Mouse (Mus musculus) embryonic facial prominence, embryonic 15.5 days (tissue): ENCODE results near the gene Des. TPM values are rescaled to one million over a fixed set of nuclear protein-coding genes. Genes with fewer than 3 reads are reported as not detected.
A peak's percentile ranks its signal among the peaks of the same experiment; 100 is the strongest.

Source experiments
- ATAC-seq: fragments of 200-750 bp; cut with Nextera tagmentation; 2 replicates; pipeline ENCODE4 v1.8.0; 2017; ENCODE audit warnings: low read depth, moderate TSS enrichment; ENCODE audit not compliant: insufficient number of reproducible peaks, low FRiP score, low TSS enrichment
- H3K27ac ChIP-seq: fragments of 300-500 bp; sonication (generic); replicated peaks from 2 replicates; pipeline ENCODE4 v1.5.1; 2015; ENCODE audit warnings: mild to moderate bottlenecking, inconsistent platforms
- H3K27me3 ChIP-seq: fragments of 300-500 bp; sonication (generic); 2 replicates; pipeline ENCODE4 v1.6.1; 2015; ENCODE audit warnings: inconsistent platforms
- H3K36me3 ChIP-seq: fragments of 300-500 bp; sonication (generic); 2 replicates; pipeline ENCODE4 v1.6.1; 2015; ENCODE audit warnings: mild to moderate bottlenecking, inconsistent platforms
- H3K4me1 ChIP-seq: fragments of 300-500 bp; sonication (generic); 2 replicates; pipeline ENCODE4 v1.6.1; 2015; ENCODE audit warnings: inconsistent platforms
- H3K4me2 ChIP-seq: fragments of 300-500 bp; sonication (generic); replicated peaks from 2 replicates; pipeline ENCODE4 v1.6.1; 2015; ENCODE audit warnings: mild to moderate bottlenecking, inconsistent platforms
- H3K4me3 ChIP-seq: fragments of 300-500 bp; sonication (generic); replicated peaks from 2 replicates; pipeline ENCODE4 v1.5.1; 2015; ENCODE audit warnings: mild to moderate bottlenecking, inconsistent platforms
- H3K9ac ChIP-seq: fragments of 300-500 bp; sonication (generic); 2 replicates; pipeline ENCODE4 v1.6.1; 2015; ENCODE audit warnings: inconsistent platforms
- H3K9me3 ChIP-seq: fragments of 300-500 bp; sonication (generic); replicated peaks from 2 replicates; pipeline ENCODE4 v1.6.1; 2016; ENCODE audit warnings: inconsistent platforms
- WGBS: fragments of 180-500 bp; shearing (Covaris S2); methylation state at CpG from one replicate; pipeline ENCODE4 v1.1.7; 2015; 5-methylcytosine and 5-hydroxymethylcytosine counted together
- polyA plus RNA-seq: library from polyadenylated mRNA; unstranded; fragments of >200 nt; fragmentation: Nextera tagmentation; extraction: Ambion mirVana; gene quantifications from 2 replicates; pipeline ENCODE4 v1.2.1, GENCODE M21; 2015

The Des gene
- polyA plus RNA-seq, 1 experiment from 2014 or later, result 112 TPM

GRCm38 (mm10) chr1:75349275-75349674 is 10.9 kb upstream of the Des start:
- Histone ChIP-seq H3K27ac (no peak overlapping the region), H3K9ac (no peak overlapping the region), H3K36me3 (no peaks in the 10 kb centered on the region), H3K4me2 (no peak overlapping the region), H3K9me3 (no peaks in the 10 kb centered on the region), H3K4me3 (no peak overlapping the region), H3K27me3 (0 out of 2 replicates have a peak, but pooled peaks cover 2% of the 10 kb centered on the region), H3K4me1 (peaks cover 21% of the 10 kb centered on the region)
- no peak for ATAC-seq
- 26% methylated on average over 5 of the region's 5 CpGs for WGBS

- Histone ChIP-seq H3K27ac (no peak overlapping the region), H3K27me3 (peaks cover 35% of the 10 kb centered on the region), H3K4me1 (peaks cover 16% of the 10 kb centered on the region), H3K4me3 (no peak overlapping the region), H3K9ac (no peak overlapping the region), H3K36me3 (no peaks in the 10 kb centered on the region), H3K4me2 (no peak overlapping the region), H3K9me3 (no peaks in the 10 kb centered on the region)
- 61% methylated on average over 7 of the region's 7 CpGs for WGBS
- no peak for ATAC-seq
These were observed 2.9 kb upstream of the Des start for GRCm38 (mm10) chr1:75357261-75357660.

- Histone ChIP-seq H3K27me3 (peaks cover 35% of the 10 kb centered on the region), H3K9me3 (no peaks in the 10 kb centered on the region), H3K4me1 (peaks cover 16% of the 10 kb centered on the region), H3K4me2 (no peak overlapping the region), H3K4me3 (no peak overlapping the region), H3K36me3 (no peaks in the 10 kb centered on the region), H3K9ac (no peak overlapping the region), H3K27ac (no peak overlapping the region)
- ATAC-seq, result no peak
- 88% methylated on average over 4 of the region's 4 CpGs for WGBS
These were observed 2.1 kb upstream of the Des start for GRCm38 (mm10) chr1:75358009-75358408.

DNA sequence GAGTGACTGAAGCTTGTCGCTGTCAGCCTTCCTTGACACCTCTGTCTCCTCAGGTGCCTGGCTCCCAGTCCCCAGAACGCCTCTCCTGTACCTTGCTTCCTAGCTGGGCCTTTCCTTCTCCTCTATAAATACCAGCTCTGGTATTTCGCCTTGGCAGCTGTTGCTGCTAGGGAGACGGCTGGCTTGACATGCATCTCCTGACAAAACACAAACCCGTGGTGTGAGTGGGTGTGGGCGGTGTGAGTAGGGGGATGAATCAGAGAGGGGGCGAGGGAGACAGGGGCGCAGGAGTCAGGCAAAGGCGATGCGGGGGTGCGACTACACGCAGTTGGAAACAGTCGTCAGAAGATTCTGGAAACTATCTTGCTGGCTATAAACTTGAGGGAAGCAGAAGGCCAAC is 783 bp upstream of the Des start:
- H3K36me3 ChIP-seq, result no peaks in the 10 kb centered on the region
- peaks cover 40% of the 10 kb centered on the region for H3K27me3 ChIP-seq
- H3K27ac ChIP-seq, result no peak overlapping the region
- H3K4me1 ChIP-seq, result peaks cover 16% of the 10 kb centered on the region
- no peak overlapping the region for H3K9ac ChIP-seq
- no peak overlapping the region for H3K4me3 ChIP-seq
- 55% methylated on average over 13 of the region's 13 CpGs for WGBS
- no peak for ATAC-seq
- H3K4me2 ChIP-seq, result no peak overlapping the region
- no peaks in the 10 kb centered on the region for H3K9me3 ChIP-seq

- 57% methylated on average over 4 of the region's 4 CpGs for WGBS
- H3K9me3 ChIP-seq, result no peaks in the 10 kb centered on the region
- ATAC-seq, result no peak
- H3K36me3 ChIP-seq, result no peaks in the 10 kb centered on the region
- H3K9ac ChIP-seq, result no peak overlapping the region
- H3K4me1 ChIP-seq, result peaks cover 20% of the 10 kb centered on the region
- no peak overlapping the region for H3K27ac ChIP-seq
- peak overlapping the region; percentile 36 for H3K4me3 ChIP-seq
- H3K4me2 ChIP-seq, result peak overlapping the region; percentile 54
- peaks cover 40% of the 10 kb centered on the region for H3K27me3 ChIP-seq
These were observed 994 bp downstream of the Des start for GRCm38 (mm10) chr1:75361123-75361522.

DNA sequence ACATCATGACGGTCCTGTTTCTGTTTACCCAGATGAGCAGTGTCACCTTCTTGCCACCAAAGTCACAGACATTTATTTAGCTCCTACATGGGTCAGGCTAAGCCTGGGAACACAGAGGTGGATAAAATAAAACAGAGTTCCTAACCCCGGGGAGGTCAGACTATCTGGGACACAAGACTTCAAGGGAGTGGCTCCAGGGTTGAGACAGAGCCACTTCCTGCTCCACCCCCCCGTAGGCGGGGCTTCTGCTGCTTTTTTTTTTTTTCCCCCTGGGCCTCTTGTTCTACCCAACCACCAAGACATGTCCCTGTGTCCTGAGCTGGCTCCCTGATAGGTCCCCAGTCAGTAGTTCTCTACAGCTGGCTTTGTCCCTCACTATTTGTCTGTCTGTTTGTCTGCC is 1.6 kb downstream of the Des start:
- ATAC-seq, result no peak
- Histone ChIP-seq H3K4me1 (peaks cover 20% of the 10 kb centered on the region), H3K36me3 (no peaks in the 10 kb centered on the region), H3K9me3 (no peaks in the 10 kb centered on the region), H3K4me2 (no peak overlapping the region), H3K9ac (no peak overlapping the region), H3K27me3 (peaks cover 40% of the 10 kb centered on the region), H3K27ac (no peak overlapping the region), H3K4me3 (no peak overlapping the region)
- 36% methylated on average over 4 of the region's 4 CpGs for WGBS

DNA sequence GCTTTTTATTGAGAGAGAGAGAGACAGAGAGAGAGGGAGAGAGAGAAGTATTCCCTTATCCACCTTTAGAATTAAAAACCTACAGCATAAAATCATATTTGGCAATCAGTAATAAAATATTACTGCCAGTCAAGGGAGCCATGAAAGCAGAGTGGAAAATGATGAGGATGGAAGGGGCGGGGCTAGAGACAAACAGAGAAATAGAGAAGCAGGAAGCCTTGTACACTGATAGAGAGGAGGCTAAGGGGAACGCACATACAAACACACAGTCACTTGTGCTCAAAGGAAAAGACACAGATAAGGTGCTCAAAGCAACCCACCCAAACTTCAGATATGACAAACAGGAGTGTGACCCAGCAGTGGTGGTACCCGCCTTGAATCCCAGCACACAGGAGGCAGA is 3.7 kb downstream of the Des start:
- H3K4me3 ChIP-seq, result no peak overlapping the region
- no peaks in the 10 kb centered on the region for H3K36me3 ChIP-seq
- peaks cover 15% of the 10 kb centered on the region for H3K4me1 ChIP-seq
- no peak overlapping the region for H3K27ac ChIP-seq
- ATAC-seq, result no peak
- H3K9me3 ChIP-seq, result no peaks in the 10 kb centered on the region
- H3K4me2 ChIP-seq, result no peak overlapping the region
- whole genome bisulfite sequencing, result 86% methylated on average over 3 of the region's 3 CpGs
- H3K27me3 ChIP-seq, result peaks cover 35% of the 10 kb centered on the region
- H3K9ac ChIP-seq, result no peak overlapping the region

- no peaks in the 10 kb centered on the region for H3K9me3 ChIP-seq
- 63% methylated on average over 14 of the region's 14 CpGs for WGBS
- H3K4me3 ChIP-seq, result no peak overlapping the region
- no peaks in the 10 kb centered on the region for H3K36me3 ChIP-seq
- ATAC-seq, result no peak
- H3K4me1 ChIP-seq, result peaks cover 7% of the 10 kb centered on the region
- H3K9ac ChIP-seq, result no peak overlapping the region
- peaks cover 19% of the 10 kb centered on the region for H3K27me3 ChIP-seq
- no peak overlapping the region for H3K27ac ChIP-seq
- no peak overlapping the region for H3K4me2 ChIP-seq
These were observed 5.5 kb downstream of the Des start for GRCm38 (mm10) chr1:75365510-75366137.

DNA sequence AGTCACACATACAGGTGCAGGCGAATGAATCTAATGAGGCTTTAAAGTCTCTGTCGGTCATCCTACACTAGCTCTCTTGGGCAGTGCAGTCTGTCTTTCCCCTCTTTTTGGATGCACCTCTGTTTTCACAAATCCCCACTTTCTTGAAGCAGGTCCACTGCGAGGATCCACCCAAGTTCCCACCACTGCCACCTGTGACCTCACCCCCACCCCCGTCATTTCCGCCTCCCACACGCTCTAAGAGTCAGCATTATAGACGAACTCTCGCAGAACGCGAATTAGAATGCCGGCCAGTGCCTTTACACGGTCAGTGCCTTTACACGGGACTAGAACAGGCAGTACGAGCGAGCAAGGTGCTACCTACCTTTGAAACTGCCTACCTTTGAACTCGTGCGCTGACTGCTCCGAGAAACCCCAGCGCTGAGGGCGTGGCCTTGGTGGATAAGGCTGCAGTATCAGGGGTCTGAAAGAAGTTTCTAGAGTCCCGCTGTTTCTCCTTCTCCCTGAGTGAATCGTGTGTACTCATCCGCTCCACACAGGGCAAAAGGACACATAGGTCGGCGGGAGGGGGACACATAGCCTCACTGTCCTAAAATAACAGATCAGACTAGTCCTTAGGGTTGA is 9.3 kb downstream of the Des start:
- Histone ChIP-seq H3K9ac (no peak overlapping the region), H3K36me3 (no peaks in the 10 kb centered on the region), H3K4me1 (peaks cover 6% of the 10 kb centered on the region; the same call in 1 of the 2 replicates), H3K9me3 (no peaks in the 10 kb centered on the region), H3K27ac (no peak overlapping the region), H3K4me2 (no peak overlapping the region), H3K4me3 (no peak overlapping the region), H3K27me3 (no peaks in the 10 kb centered on the region)
- WGBS, result 49% methylated on average over 25 of the region's 25 CpGs
- no peak for ATAC-seq

DNA sequence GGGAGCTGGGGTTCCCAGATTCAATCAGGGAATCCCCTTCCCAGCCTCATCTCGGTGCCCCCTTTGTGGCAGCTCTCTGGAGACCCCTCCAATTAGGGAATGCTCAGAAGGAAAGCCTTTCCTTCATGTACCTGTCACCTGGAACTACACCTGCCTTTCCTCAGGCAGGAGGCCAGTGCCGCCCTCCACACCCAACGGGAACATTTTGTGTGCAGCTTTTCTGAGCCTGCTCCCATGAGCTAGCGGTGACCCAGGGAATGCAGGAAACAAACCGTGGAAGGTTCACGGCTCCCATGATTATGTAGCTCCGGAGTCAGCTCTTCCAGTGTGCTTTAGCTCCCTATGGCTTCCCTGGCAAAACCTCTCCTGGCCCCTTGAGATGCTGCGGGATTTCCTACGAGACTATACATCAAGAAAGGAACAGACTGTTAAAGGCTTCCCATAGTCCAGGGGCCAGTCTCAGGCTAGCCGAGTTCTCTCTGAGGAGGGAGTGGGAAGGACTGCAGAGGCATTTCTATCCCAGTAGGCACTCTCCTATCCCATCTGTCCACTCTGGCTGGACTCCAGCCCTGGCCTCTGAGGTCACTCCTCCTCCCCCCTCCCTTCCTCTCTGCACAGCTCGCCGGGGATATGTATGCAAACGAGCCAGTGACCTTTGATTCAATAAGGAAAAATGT is 10.0 kb downstream of the Des start:
- 46% methylated on average over 13 of the region's 13 CpGs for WGBS
- Histone ChIP-seq H3K27ac (no peak overlapping the region), H3K4me2 (no peak overlapping the region), H3K9me3 (no peaks in the 10 kb centered on the region), H3K9ac (no peak overlapping the region), H3K4me1 (peaks cover 13% of the 10 kb centered on the region), H3K27me3 (no peaks in the 10 kb centered on the region), H3K36me3 (no peaks in the 10 kb centered on the region), H3K4me3 (no peak overlapping the region)
- no peak for ATAC-seq

- no peak for ATAC-seq
These were observed 11.4 kb downstream of the Des start for GRCm38 (mm10) chr1:75371317-75372095.

More at GRCm38 (mm10) chr1:75371317-75372095, 11.4 kb downstream of the Des start:
- Histone ChIP-seq H3K4me3 (no peak overlapping the region), H3K27ac (no peak overlapping the region), H3K9me3 (no peaks in the 10 kb centered on the region), H3K36me3 (no peaks in the 10 kb centered on the region), H3K4me2 (no peak overlapping the region), H3K9ac (no peak overlapping the region), H3K27me3 (no peaks in the 10 kb centered on the region), H3K4me1 (peaks cover 14% of the 10 kb centered on the region)
- 53% methylated on average over 13 of the region's 13 CpGs for WGBS
